Mouse (Mus musculus) adrenal gland, adult 2 months (tissue): ENCODE measurements at regions not wholly inside any gene's neighbourhood (a gene's known extent, or its start where the extent isn't known, plus 50 kb on each side); places are given as distances from the start of the nearest gene placed in this dataset.

Experiments used
- DNase-seq: peaks from one replicate; pipeline ENCODE4 v3.0.0; 2021

DNA sequence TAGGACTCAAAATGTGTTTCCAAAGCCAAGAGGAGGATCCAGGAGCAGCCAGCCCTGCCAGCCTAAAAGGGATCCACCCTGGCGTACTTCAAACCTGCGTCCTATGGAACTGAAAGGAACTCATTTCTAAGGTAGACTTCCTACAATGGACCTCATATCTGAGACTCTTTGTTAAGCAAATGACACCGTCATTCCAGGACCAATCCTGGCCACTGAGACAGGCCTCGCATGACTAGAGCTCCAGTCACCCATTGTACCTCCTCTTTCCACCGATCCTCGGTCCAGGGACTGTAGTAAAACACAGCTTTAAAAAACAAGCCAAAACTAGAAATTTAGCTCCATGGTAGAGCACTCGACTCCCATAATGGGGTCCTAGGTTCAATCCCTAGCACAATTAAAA lies 110.4 kb upstream of the Zdhhc25 start:
- no peak for DNase-seq

DNA sequence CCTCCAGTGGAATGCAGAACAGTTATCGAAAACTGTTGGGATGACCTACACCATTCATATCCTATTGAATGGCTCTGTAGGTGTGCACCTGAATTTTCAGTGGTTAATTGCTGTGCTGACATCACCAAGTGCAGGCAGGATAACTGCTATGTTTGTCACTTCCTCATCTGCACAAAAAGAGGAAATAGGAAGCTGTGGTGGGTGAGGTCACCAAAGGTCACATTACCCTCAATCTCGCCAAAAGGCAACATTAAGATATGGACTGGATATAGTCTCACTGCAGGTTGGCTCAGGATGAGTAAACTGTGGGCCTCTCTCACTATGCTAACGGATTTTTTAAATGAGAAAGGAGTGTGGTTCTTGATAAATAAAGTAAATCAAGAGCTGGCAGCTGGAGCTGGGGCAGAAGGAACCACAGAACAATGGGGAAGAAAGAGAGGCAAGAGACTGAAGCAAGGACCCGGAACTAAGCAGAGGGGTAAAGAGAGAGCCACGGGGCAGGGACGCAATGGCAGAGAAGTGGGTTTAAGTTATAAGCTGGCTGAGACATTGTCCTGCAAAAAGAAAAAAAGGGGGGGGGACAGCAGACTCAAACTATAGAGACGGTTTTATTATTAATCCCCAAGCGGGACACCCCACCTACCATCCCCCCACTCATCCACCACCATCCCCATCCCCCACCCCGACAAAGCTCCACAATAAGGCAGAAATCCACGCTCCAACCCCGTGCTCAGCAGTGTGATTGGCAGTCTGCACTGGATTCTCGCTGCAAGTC lies 109.6 kb upstream of the Zdhhc25 start:
- no peak for DNase-seq

DNA sequence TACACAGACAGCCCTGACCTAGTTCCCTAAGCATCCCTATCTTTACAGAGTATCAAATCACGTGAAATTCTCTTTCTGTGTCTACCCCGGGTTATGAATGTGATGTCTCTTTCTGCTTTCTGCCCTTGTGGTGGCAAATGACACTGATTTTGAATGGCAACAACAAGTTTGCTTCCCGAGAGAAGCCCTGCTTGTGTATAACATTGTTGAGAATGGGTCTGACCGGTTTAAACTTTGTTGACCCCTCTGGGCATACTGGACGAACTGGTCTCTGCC lies 109.1 kb upstream of the Zdhhc25 start:
- no peak for DNase-seq

DNA sequence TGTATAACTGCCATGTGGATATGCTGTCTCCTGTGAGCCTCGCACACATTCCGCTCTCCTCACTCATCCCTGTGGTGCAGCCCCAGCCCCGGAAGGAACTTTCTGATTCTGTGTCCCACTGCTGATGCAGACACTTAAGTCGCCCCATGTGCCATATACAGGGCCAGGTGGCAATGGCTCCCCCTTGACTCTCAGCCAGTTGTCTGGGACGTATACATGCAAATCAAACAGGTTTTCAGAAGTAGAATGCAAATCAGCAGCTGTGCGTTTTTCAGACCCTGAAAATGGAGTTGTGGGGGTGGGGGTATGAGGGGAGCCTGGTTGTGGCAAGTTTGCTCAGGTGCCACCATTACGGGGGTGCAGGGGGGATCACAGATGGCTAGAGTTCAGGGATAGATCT lies 102.1 kb upstream of the Zdhhc25 start:
- no peak for DNase-seq

DNA sequence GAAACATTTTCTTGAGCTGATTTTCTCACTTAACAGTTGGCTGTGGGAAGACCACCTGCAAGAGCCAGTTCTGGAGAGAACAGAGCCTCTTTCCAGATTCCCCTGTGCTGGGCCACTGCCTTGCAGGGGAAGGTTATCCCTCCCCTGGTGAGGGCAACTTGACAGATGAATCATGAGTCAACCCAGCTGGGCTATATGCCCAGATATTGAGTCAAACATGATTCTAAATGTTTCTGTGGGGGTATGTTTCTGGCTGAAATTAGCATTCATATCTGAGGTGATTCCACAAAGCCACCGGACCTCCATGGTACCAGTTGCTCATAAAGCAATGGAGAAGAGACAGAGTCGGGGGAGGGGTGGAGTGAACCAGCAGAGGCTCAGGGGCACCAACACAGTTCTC lies 97.8 kb upstream of the Zdhhc25 start:
- DNase-seq: peak; percentile 87

DNA sequence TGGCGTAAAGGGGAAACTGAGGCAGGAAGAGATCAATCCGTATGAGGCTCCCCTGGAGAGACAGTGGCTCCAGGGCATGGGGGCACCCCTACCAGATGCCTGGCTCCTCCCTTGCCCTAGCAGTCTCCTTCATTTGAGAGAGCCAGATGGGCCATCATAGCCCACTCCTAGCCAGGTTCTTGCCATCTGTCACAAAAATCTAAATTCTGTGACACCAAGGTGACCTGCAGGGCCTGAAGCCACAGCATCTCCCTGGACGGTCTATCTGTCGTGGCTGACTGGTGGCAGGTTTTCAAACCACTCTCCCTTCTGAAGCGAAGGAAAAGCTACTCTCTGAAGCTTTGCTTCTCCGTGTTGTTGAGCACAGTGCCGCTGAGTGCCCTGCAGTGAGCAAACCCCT lies 96.2 kb upstream of the Zdhhc25 start:
- no peak for DNase-seq

DNA sequence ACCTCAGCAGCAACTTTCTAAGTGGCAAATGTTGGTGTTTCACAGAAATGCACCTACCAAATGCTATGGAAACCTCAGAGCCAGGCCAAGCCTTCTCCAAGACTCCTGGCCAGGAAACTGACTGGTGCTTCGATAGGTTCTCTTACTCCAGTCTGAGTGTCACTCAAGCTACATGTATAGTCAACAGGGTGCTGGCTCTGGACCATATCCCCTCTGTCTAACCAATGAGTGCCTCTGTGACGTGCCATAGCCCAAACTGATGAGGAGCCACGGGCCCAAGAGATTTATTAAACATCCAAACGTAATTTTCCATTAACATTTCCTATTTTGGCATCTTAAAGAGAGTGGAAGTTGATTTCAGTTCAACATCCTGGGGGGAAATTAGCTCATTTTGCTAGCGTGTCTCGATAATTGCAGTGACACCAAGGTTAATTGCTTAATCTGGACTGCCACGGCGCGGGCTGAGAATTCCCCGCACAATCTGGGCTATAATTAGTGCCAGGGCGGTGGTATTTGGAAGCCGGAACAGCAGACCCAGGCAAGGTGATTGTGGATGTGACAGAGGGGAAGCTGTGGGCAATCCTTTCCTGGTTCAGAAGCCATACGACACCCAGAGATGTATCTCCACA lies 94.5 kb upstream of the Zdhhc25 start:
- DNase-seq: no peak

DNA sequence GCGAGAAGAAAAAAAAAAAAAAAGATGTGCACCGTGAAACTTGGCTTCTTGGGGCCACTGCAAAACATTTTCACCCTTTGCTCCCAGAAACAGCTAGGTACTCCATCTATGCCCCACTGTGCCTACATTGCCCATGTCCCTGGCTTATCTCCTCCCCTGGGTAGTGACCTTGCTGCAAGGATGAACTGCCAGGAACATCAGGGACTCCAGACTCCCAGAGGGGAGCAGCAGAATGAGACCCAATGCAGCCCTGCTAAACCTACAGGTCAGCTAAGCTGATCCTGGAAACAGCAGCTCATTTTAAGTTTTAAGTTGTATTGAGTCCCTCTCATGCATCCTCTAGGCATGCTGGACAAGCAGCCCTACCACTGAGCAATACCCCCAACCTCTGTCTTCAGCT lies 92.2 kb upstream of the Zdhhc25 start:
- DNase-seq: peak; percentile 27

DNA sequence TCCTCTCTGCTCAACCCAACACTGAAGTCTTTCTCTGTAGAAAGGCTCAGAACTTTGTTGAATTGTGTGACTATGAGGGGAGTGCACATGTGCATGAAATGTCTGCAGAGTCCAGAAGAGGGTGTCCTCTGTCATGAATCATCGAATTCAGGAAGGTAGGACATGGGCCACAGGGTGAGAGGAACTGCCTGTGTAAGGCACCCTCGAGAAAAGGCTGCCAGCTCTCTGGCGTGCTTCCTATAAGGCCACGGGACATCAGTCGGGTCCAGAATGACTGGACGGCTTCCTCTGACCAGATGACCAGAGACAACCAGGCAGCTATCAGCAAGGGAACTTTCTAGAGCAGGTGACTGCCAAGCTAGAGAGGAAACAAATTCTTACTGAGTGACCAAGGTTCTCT lies 91.1 kb upstream of the Zdhhc25 start:
- DNase-seq: no peak

DNA sequence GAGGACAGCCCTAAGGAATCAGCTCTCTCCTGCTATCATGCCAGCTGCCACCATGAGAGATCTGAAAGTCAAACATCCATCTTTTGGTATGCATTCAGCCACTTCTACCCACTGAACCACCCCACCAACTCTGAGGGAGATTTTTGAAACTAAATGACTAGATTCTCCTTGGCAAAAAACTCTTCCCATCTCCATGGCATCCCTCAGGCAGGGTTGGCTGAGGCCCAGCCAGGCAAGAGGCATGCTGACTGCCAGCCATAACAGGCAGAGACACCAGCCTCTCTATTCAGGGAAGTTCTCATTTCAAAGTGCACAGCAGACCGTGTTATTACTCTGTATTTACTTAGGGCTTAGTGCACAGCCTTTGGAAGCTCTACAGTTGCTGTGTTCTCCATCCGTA lies 90.5 kb upstream of the Zdhhc25 start:
- DNase-seq: no peak

DNA sequence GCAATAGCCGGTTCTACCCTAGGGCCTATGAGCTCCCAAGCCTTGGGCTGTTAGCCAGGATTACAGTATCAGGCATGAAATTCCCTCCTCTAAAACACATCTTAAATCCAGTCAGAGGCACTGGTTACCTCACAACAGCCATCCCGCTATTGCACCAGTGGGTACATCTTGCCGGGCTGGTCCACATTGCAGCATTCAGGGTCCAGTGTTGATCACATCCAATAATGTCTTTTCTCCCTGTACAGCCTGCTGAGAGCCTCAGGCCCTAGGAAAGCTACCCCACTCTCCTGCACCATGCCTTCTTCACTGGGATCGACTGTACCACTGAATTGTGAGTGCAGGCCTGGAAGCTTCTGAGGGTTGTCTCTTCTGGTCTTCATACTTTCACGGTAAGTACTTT lies 86.0 kb upstream of the Zdhhc25 start:
- DNase-seq: no peak

DNA sequence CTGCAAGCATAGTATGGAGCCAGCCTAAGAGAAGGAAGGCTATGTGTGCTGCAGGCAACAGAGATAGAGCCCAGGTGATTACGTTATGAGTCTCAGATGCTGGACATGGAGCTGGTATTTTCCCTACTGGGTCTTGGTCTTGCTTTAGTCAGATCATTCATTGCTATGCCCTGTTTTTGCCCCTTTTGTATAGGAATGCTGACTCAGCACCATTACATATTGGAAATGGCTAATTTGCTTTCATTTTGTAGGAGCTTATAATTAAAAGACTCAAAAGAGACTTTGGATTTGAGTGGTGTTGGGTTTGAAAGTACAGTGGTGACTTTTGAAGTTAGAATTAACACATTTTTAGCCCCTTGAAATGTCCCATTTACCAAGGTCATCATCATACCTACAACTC lies 68.9 kb upstream of the Zdhhc25 start:
- DNase-seq: no peak

DNA sequence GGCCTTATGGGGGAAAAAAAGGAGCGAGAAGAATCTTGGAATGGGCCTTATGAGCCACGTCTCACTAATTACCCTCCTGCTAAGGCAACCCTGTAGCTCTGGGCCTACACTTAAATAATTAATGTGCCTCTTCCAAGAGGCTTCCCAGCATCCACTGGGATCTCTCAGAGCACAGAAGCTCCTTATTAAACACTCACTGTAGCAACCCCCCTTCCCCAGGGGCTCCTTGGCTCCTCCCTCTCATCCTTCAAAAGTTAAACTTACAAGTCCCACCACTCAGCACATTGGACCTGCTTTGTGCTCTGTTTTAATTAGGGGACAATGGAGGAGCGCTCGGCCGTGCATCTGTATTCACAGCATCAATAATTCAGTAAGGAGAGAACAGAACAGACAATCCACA lies 68.1 kb upstream of the Zdhhc25 start:
- DNase-seq: no peak

DNA sequence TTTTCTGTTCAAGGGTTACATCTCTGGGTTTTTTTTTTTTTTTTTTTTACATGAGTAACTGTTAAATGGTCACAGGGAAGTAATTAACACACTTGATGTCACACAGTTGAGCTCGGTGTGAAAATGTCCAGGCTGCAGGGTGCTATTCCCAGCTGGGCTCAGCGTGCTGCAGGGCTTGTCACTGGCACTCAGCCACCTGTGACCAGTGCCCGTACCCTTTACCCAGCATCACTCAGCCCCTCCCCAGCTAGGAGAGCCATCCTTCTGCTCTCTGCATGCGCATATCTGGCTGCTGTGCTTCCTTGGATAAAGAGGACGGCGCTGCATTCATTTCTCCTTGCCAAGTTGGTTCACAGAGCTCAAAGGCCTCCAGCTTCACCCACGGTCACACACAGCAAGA lies 66.7 kb upstream of the Zdhhc25 start:
- DNase-seq: no peak

DNA sequence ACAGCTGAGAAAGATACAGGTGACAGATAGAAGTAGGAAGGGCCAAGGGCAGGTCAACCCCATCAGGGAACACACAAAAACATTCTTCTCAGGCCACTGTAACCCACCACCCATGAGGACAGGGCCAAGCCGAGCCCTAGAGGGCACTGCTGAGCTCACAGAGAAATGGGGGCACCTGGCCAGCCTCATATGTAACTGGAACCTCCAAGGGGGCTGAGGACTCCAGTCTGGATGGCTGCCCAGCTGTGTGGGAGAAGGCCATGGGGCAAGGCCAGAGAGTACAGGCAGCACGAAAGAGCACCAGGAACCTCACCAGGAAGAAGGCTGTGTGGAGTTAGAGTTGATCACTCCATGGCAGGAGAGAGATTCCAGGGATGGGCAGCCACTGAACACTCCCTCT lies 64.6 kb upstream of the Zdhhc25 start:
- no peak for DNase-seq

DNA sequence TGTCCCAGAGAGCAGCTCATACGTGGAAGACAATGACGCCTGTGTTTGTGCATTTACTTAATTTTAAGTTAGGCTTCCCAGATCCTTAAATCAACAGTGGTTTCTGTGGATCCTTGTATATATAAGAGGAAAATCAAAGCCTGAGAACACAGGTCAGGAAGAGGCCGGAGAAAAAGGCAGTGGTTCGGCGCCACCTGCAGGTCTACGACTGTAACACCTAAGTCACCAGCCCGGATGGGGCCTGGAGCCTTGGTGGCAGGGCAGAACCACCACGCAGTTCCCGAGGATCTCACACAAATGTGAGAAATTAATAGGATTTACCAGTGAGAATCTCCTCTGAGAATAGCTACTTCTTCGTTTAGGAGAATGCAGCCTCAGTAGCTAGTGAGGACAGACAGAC lies 62.9 kb upstream of the Zdhhc25 start:
- DNase-seq: peak; percentile 43

DNA sequence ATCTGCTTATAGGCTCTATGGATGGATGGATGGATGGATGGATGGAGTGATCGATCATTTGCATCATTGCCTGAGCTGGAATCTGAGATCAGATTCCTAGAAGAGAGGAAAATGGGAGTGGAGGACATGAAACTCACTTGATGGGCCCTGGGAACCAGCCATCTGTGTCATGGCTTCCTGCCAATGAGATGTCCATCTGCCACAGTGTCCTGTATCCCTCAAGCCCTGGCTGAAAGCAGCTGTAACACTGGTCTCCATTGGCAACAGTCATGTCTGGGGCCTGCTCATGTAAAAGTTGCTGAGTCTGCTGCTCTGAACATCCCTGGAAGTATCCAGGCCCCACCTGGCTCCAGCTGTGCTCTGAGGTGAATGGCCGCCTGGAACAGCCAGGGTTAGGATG lies 57.5 kb upstream of the Zdhhc25 start:
- no peak for DNase-seq

DNA sequence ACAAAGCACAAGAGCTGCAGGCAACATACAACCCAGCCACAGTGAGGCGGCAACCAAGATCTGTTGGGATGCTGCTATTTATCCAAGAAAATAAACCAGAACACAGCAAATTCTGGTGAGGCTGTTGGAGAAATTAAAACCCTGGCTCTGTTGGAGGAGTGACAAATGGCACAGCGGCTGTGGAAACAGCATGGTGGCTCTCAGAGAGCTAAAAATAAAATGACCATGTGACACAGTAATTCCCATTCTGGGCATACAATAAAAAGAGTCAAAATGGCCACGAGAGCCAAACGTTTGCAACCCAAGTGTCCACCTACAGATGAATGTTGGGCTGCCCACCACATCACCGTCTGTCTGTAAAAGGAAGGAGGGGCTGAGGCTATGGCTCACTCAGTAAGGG lies 55.9 kb upstream of the Zdhhc25 start:
- no peak for DNase-seq

DNA sequence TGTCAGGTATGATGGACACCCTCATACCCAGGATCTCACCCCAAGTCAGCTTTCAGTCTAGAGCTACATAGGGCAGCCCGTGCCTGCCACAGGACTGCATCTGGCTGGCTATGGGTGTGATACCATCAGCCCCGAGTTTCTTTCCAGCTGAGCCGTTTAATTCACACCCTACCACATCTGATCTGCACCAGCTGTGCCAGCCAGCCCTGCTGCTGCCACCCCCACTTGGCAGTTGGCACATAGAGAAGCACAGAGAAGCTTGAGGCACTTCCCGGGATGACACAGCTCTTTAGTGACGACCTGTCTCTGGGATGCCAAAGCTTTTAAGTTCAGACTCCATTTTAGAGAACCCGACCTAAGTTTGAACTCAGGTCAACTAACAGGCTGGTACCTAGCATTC lies 51.8 kb upstream of the Zdhhc25 start:
- no peak for DNase-seq
